Mouse (Mus musculus): ENCODE data around the gene Psg16.

- TF ChIP-seq CTCF (IDR thresholded peaks at IDR 0.05; ENCODE audit: extremely low read depth, insufficient read length, insufficient replicate concordance, low read depth, low read length) (no peak), POLR2A (IDR thresholded peaks at IDR 0.05; ENCODE audit: low read depth, low read length) (no peak)
Observed at GRCm38 (mm10) chr7:17038018-17038695, 35.7 kb upstream of the Psg16 start.
